Mouse (Mus musculus) ES-E14 (cell line): ENCODE measurements around the gene Mllt10. TPM values are rescaled to one million over a fixed set of nuclear protein-coding genes. Genes with fewer than 3 reads are reported as not detected.

ENCODE experiments used
- DNase-seq: peaks from one replicate; pipeline ENCODE4 v3.0.0-alpha.2; 2013; ENCODE audit warnings: low read depth, low spot score
- H3K27ac ChIP-seq: 2 replicates; pipeline ENCODE4 v1.5.1; 2012; ENCODE audit warnings: low read depth, mild to moderate bottlenecking, low read length, moderate library complexity, mixed read lengths; ENCODE audit not compliant: poor library complexity, insufficient read depth, severe bottlenecking
- H3K36me3 ChIP-seq: 2 replicates; pipeline ENCODE4 v1.6.1; 2012; ENCODE audit warnings: mild to moderate bottlenecking, low read length, moderate library complexity, mixed read lengths; ENCODE audit not compliant: control insufficient read depth, poor library complexity, insufficient read depth, severe bottlenecking
- H3K4me1 ChIP-seq, 2 experiments: fragments of 150-350 bp in 1 of 2; sonication (generic) in 1 of 2; 2 replicates each; pipeline ENCODE4 v1.6.1; 2012; ENCODE audit warnings: low read length in 2 of 2, mild to moderate bottlenecking in 1 of 2, mixed read lengths in 1 of 2; ENCODE audit not compliant: control insufficient read depth in 2 of 2, insufficient read depth in 2 of 2, poor library complexity in 1 of 2
- H3K4me3 ChIP-seq, 2 experiments: fragments of 150-350 bp in 1 of 2; sonication (generic) in 1 of 2; 2 replicates each; pipeline ENCODE4 v1.5.1; 2012; ENCODE audit warnings: low read length in 2 of 2, low read depth in 1 of 2, mild to moderate bottlenecking in 1 of 2, mixed read lengths in 1 of 2; ENCODE audit not compliant: insufficient read depth in 1 of 2, poor library complexity in 1 of 2, severe bottlenecking in 1 of 2
- H3K9ac ChIP-seq: 2 replicates; pipeline ENCODE4 v1.6.1; 2012; ENCODE audit warnings: low read depth, mild to moderate bottlenecking, low read length, mixed read lengths; ENCODE audit not compliant: poor library complexity, insufficient read depth, severe bottlenecking
- H3K9me3 ChIP-seq: fragments of 150-350 bp; sonication (generic); 2 replicates; pipeline ENCODE4 v1.6.1; 2012; ENCODE audit warnings: low read depth, mild to moderate bottlenecking, low read length; ENCODE audit not compliant: control insufficient read depth, insufficient read depth
- CHD2 ChIP-seq: IDR thresholded peaks from 2 replicates; pipeline ENCODE4 v1.6.1; 2014; ENCODE audit warnings: mild to moderate bottlenecking, low read depth, low read length, inconsistent platforms
- HCFC1 ChIP-seq: IDR thresholded peaks from 2 replicates; pipeline ENCODE4 v1.6.1; 2012; ENCODE audit warnings: low read length, inconsistent platforms, borderline replicate concordance; ENCODE audit not compliant: insufficient read depth
- MAFK ChIP-seq: IDR thresholded peaks from 2 replicates; pipeline ENCODE4 v1.6.1; 2014; ENCODE audit warnings: mild to moderate bottlenecking, low read depth, low read length, inconsistent platforms; ENCODE audit not compliant: insufficient read depth
- ZC3H11A ChIP-seq: IDR thresholded peaks from 2 replicates; pipeline ENCODE4 v1.6.1; 2012; ENCODE audit warnings: low read depth, mild to moderate bottlenecking, inconsistent platforms, low read length, borderline replicate concordance
- ZNF384 ChIP-seq: IDR thresholded peaks from 2 replicates; pipeline ENCODE4 v1.6.1; 2012; ENCODE audit warnings: low read depth, low read length, inconsistent platforms
- in situ Hi-C, 2 experiments: fragments of 600-800 bp; cut with MboI; formaldehyde crosslinking; loops; one replicate each; pipeline ENCODE4 v1.15.1; 2025; ENCODE audit warnings: low sequenced_read_pairs in 2 of 2, inconsistent platforms in 1 of 2; ENCODE audit not compliant: unreplicated experiment in 2 of 2
- total RNA-seq: library from RNA; depleted of rRNA; stranded (reverse); fragments of 300-350 nt; gene quantifications from 2 replicates; pipeline ENCODE4 v1.2.3, GENCODE M21; 2012

Gene Mllt10
- total RNA-seq, 1 experiment, result 40.7 TPM

GRCm38 (mm10) chr2:18057336-18058145 is 2.5 kb downstream of the Mllt10 start:
- in situ Hi-C loops, result no loop called here
- Histone ChIP-seq H3K27ac (peak overlapping the region; percentile 96), H3K36me3 (no peaks in the 10 kb centered on the region), H3K9me3 (no peaks in the 10 kb centered on the region), H3K4me1 (peaks cover 0 to 9% of the 10 kb centered on the region in 2 experiments; a peak in 2 of 4 replicates), H3K4me3 (peak overlapping the region; percentile 73 to 75), H3K9ac (peak overlapping the region; percentile 93)
- DNase-seq, result peak; percentile 36
- TF ChIP-seq HCFC1 (0 out of 2 replicates have a peak, but pooled peaks have one; percentile 27), MAFK (no peak)

GRCm38 (mm10) chr2:18058146-18058708 is 3.2 kb downstream of the Mllt10 start:
- H3K4me1 ChIP-seq, result peaks cover 0 to 13% of the 10 kb centered on the region in 2 experiments; a peak in 2 of 4 replicates
- no peaks in the 10 kb centered on the region for H3K9me3 ChIP-seq
- in situ Hi-C loops, result no loop called here
- DNase-seq, result no peak
- peak overlapping the region; percentile 73 to 75; a peak in 3 of 4 replicates for H3K4me3 ChIP-seq
- TF ChIP-seq HCFC1, result no peak
- no peak for TF ChIP-seq MAFK
- TF ChIP-seq CHD2, result no peak
- no peak for TF ChIP-seq ZC3H11A
- no peak for TF ChIP-seq ZNF384
- H3K9ac ChIP-seq, result no peak overlapping the region; the same call in 1 of the 2 replicates
- H3K27ac ChIP-seq, result peak overlapping the region; percentile 96; the same call in 1 of the 2 replicates
- H3K36me3 ChIP-seq, result no peaks in the 10 kb centered on the region

- TF ChIP-seq CHD2 (no peak), ZNF384 (no peak), ZC3H11A (no peak)
- in situ Hi-C loops, result no loop called here
- H3K4me3 ChIP-seq, result no peak overlapping the region
- DNase-seq, result no peak
- H3K27ac ChIP-seq, result no peak overlapping the region
- H3K4me1 ChIP-seq, result peaks cover 0 to 13% of the 10 kb centered on the region in 2 experiments; a peak in 2 of 4 replicates
- no peaks in the 10 kb centered on the region for H3K36me3 ChIP-seq
- H3K9ac ChIP-seq, result no peak overlapping the region
- H3K9me3 ChIP-seq, result no peaks in the 10 kb centered on the region
These were observed 4.0 kb downstream of the Mllt10 start for GRCm38 (mm10) chr2:18059063-18059462.

- no peak for TF ChIP-seq ZNF384
- TF ChIP-seq ZC3H11A, result no peak
- TF ChIP-seq CHD2, result no peak
- no peak for TF ChIP-seq HCFC1
- TF ChIP-seq MAFK, result no peak
- in situ Hi-C loops, result no loop called here
- Histone ChIP-seq H3K27ac (no peak overlapping the region), H3K36me3 (no peaks in the 10 kb centered on the region), H3K9ac (no peak overlapping the region), H3K4me3 (no peak overlapping the region), H3K9me3 (no peaks in the 10 kb centered on the region), H3K4me1 (peaks cover 0 to 8% of the 10 kb centered on the region in 2 experiments; a peak in 2 of 4 replicates)
- no peak for DNase-seq
These were observed 4.9 kb downstream of the Mllt10 start for GRCm38 (mm10) chr2:18059891-18060290.
